Mouse (Mus musculus): ENCODE results near the gene Ccdc88b. TPM values are rescaled to one million over a fixed set of nuclear protein-coding genes. Genes with fewer than 3 reads are reported as not detected.

The Ccdc88b gene
- polyA plus RNA-seq, 1 experiment from 2014 or later = 0.26 TPM

DNA sequence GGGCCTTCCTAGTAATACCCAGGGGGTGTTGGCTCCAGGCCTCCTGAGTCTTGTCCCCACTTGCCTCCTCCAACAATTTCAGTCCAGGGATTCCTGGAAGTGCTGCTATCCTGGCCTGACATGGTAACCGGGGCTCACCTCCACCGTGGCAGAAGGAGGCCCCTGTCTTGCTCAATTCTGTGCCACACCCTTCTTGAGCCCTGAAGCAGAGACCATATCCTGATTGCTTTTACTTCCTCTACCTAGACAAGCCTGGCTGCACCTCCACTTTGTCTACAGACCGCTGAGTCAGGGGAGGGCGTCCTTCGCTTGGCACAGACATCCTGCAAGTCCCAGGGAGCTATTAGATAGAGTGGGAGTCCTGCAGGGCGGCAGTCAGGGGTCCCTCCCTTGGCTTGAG, 2.7 kb upstream of the Ccdc88b start:
- no peak overlapping the region for H3K4me2 ChIP-seq
- DNase-seq (ENCODE audit: low spot score, missing footprints) = no peak
- no peak overlapping the region for H3K9ac ChIP-seq (ENCODE audit: low read length)
- no peaks in the 10 kb centered on the region for H3K36me3 ChIP-seq (ENCODE audit: control insufficient read depth, insufficient read depth, low read length)
- H3K9me3 ChIP-seq (ENCODE audit: control insufficient read depth, low read length) = no peaks in the 10 kb centered on the region
- H3K27me3 ChIP-seq (ENCODE audit: control insufficient read depth, insufficient read depth, low read length) = 0 out of 2 replicates have a peak, but pooled peaks cover under 1% of the 10 kb centered on the region
- H3K27ac ChIP-seq (ENCODE audit: low read depth, low read length) = no peak overlapping the region
- peaks cover 2% of the 10 kb centered on the region; the same call in 1 of the 2 replicates for H3K4me1 ChIP-seq (ENCODE audit: control insufficient read depth, insufficient read depth, low read length)
- no peak overlapping the region for H3K4me3 ChIP-seq (ENCODE audit: low read depth, low read length)
- ATAC-seq (ENCODE audit: low FRiP score) = no peak
- WGBS = 85% methylated on average over 6 of the region's 6 CpGs

DNA sequence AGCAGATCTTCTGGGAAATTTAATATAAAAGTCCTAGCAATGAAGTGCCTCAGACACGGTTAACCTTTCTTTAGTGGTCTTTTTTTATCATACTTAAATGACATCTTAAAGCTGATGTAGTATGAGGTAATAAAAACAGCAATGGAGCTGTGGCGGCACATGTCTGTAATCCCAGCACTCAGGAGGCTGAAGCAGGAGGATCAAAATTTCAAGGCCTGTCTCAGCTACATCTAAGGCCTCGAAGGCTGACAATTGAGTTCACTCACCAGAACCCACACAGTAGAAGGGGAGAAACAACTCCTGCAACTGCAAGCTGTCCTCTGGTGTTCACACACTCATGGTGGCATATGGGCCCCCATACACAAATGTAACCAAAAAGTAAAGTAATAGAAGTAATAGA, 2.0 kb upstream of the Ccdc88b start:
- no peak overlapping the region for H3K4me2 ChIP-seq
- H3K9ac ChIP-seq (ENCODE audit: low read length) = no peak overlapping the region
- H3K36me3 ChIP-seq (ENCODE audit: control insufficient read depth, insufficient read depth, low read length) = no peaks in the 10 kb centered on the region
- 0 out of 2 replicates have a peak, but pooled peaks cover 2% of the 10 kb centered on the region for H3K27me3 ChIP-seq (ENCODE audit: control insufficient read depth, insufficient read depth, low read length)
- ATAC-seq (ENCODE audit: low FRiP score) = no peak
- peak; percentile 59 for DNase-seq (ENCODE audit: low spot score, missing footprints)
- peaks cover 9% of the 10 kb centered on the region; the same call in 1 of the 2 replicates for H3K4me1 ChIP-seq (ENCODE audit: control insufficient read depth, insufficient read depth, low read length)
- 84% methylated on average over 3 of the region's 3 CpGs for WGBS
- H3K4me3 ChIP-seq (ENCODE audit: low read depth, low read length) = no peak overlapping the region
- no peak overlapping the region for H3K27ac ChIP-seq (ENCODE audit: low read depth, low read length)
- H3K9me3 ChIP-seq (ENCODE audit: control insufficient read depth, low read length) = no peaks in the 10 kb centered on the region

DNA sequence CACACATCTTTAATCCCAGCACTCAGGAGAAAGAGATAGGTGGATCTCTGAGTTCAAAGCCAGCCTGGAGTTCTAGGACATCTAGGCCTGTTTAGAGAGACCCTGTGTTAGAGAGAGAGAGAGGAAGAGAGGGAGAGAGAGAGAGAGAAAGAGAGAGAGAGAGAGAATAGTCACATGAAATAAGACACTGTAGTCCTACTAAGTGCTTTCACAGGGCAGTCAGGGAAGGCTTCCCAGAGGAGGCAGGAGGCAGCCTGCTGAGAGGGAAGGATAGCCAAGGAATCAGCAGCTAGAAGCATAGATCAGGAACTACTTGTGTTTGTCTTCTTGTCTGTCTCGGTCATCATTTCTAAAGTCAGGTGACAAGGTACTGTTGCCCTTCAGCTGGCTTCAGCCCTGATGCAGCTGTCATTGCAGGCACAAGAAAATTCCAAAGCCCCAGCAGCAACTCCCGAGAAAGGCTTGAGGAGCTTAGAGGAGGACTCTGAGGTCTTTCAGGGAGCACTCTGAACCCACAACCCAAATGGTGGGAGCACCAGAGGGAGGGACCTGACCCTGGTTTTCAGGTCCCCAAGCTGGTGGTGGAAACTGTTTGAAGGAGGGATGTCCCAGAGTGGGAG, 1.1 kb upstream of the Ccdc88b start:
- H3K9ac ChIP-seq (ENCODE audit: low read length) = no peak overlapping the region
- DNase-seq (ENCODE audit: low spot score, missing footprints) (peak; percentile 78), ATAC-seq (ENCODE audit: low FRiP score) (no peak)
- peaks cover 9% of the 10 kb centered on the region for H3K27me3 ChIP-seq (ENCODE audit: control insufficient read depth, insufficient read depth, low read length)
- H3K4me1 ChIP-seq (ENCODE audit: control insufficient read depth, insufficient read depth, low read length) = peaks cover 9% of the 10 kb centered on the region; the same call in 1 of the 2 replicates
- H3K9me3 ChIP-seq (ENCODE audit: control insufficient read depth, low read length) = no peaks in the 10 kb centered on the region
- 77% methylated on average over 2 of the region's 2 CpGs for WGBS
- H3K27ac ChIP-seq (ENCODE audit: low read depth, low read length) = no peak overlapping the region
- no peaks in the 10 kb centered on the region for H3K36me3 ChIP-seq (ENCODE audit: control insufficient read depth, insufficient read depth, low read length)
- H3K4me3 ChIP-seq (ENCODE audit: low read depth, low read length) = no peak overlapping the region
- no peak overlapping the region for H3K4me2 ChIP-seq

DNA sequence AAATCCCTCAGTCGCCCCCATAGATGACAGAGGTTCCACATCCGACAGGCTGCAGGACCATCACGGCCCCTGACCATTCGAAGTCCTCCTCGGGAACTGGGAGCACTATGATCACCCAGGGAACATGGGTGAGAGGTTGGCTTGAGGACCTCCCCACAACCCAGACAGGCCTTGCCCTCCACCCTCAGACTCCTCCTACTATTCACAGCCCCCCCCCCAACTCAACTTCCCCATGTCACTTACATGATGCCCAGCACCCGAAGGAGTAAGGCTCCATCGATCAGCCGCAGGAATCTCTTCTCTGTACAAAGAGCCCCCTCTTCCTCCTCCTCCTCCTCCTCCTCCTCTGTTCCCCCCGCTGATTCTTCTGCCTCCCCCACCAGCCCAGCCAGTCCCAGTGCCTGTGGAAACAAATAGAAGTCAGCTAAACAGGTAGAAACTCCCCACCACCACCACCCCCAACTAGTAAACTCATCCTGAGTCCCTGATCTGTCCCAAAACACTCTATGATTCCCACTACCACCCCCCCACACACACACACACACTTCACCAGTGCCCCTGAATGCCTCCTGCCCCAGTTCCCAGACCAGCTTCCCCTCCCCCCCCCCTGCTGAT, 513 bp downstream of the Ccdc88b start:
- peaks cover 9% of the 10 kb centered on the region; the same call in 1 of the 2 replicates for H3K4me1 ChIP-seq (ENCODE audit: control insufficient read depth, insufficient read depth, low read length)
- WGBS = 70% methylated on average over 9 of the region's 9 CpGs
- DNase-seq (ENCODE audit: low spot score, missing footprints) (peak; percentile 80), ATAC-seq (ENCODE audit: low FRiP score) (no peak)
- H3K4me2 ChIP-seq = no peak overlapping the region
- peaks cover 9% of the 10 kb centered on the region for H3K27me3 ChIP-seq (ENCODE audit: control insufficient read depth, insufficient read depth, low read length)
- no peaks in the 10 kb centered on the region for H3K36me3 ChIP-seq (ENCODE audit: control insufficient read depth, insufficient read depth, low read length)
- H3K4me3 ChIP-seq (ENCODE audit: low read depth, low read length) = no peak overlapping the region
- no peaks in the 10 kb centered on the region for H3K9me3 ChIP-seq (ENCODE audit: control insufficient read depth, low read length)
- H3K9ac ChIP-seq (ENCODE audit: low read length) = no peak overlapping the region
- no peak overlapping the region for H3K27ac ChIP-seq (ENCODE audit: low read depth, low read length)

DNA sequence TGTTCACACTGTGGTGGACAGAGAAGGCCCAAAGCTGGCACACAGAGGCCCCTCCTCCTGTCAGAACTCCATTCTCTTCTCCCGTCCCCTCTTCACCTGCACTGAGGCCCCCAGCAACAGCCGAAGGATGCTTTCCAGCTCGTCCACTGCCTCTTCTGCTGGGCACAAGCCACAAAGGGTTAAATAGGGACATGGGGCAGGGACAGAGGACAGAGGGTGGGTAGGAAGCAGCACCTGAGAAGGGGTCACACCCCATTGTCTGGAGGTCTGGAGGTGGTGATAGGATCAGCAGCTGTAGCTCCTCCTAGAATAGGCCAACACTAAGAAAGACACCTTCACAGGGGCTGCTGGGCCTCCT, 1.0 kb downstream of the Ccdc88b start:
- Histone ChIP-seq H3K9ac (ENCODE audit: low read length) (no peak overlapping the region), H3K4me1 (ENCODE audit: control insufficient read depth, insufficient read depth, low read length) (peaks cover 9% of the 10 kb centered on the region; the same call in 1 of the 2 replicates), H3K27me3 (ENCODE audit: control insufficient read depth, insufficient read depth, low read length) (peaks cover 9% of the 10 kb centered on the region), H3K9me3 (ENCODE audit: control insufficient read depth, low read length) (no peaks in the 10 kb centered on the region), H3K36me3 (ENCODE audit: control insufficient read depth, insufficient read depth, low read length) (no peaks in the 10 kb centered on the region), H3K4me2 (no peak overlapping the region), H3K4me3 (ENCODE audit: low read depth, low read length) (no peak overlapping the region), H3K27ac (ENCODE audit: low read depth, low read length) (no peak overlapping the region)
- WGBS = 43% methylated on average over 3 of the region's 3 CpGs
- ATAC-seq (ENCODE audit: low FRiP score) = no peak
- DNase-seq (ENCODE audit: low spot score, missing footprints) = no peak

DNA sequence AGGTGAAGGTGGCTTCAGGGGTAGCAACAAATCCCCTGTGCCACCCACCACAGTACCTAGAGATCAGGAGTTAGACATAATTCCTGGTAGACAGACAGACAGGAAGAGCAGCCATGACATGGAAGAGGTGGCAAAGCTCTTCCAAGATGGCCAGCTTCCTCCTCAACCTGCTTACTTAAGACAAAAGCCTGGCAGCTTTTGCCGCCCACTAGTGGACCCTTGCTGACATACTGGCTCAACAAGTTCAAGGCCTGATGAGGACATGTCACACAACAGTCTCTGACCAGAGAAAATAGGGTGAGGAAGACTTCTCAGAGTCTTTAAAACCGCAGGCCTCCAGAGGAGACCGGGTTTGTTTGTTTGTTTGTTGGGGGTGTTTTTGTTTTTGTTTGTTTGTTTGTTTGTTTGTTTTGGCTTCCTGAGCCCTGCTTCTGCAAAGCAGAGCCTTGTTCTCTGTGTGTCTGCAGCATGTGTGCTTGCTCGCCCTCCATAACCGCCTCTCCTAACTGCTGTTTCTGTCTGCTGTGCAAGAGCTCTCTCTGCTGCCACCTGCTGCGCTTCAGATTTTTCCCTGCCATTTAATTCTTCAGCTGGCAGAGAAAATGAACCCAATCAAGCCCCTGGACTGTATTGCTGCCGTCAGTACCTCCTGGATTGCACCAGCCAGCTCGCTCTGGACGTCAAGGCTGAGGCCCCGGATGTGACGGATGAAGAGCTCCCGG, 1.6 kb downstream of the Ccdc88b start:
- ATAC-seq (ENCODE audit: low FRiP score) (no peak), DNase-seq (ENCODE audit: low spot score, missing footprints) (peak; percentile 85)
- Histone ChIP-seq H3K9ac (ENCODE audit: low read length) (no peak overlapping the region), H3K4me2 (no peak overlapping the region), H3K36me3 (ENCODE audit: control insufficient read depth, insufficient read depth, low read length) (no peaks in the 10 kb centered on the region), H3K27me3 (ENCODE audit: control insufficient read depth, insufficient read depth, low read length) (peaks cover 9% of the 10 kb centered on the region), H3K9me3 (ENCODE audit: control insufficient read depth, low read length) (no peaks in the 10 kb centered on the region), H3K27ac (ENCODE audit: low read depth, low read length) (no peak overlapping the region), H3K4me3 (ENCODE audit: low read depth, low read length) (no peak overlapping the region), H3K4me1 (ENCODE audit: control insufficient read depth, insufficient read depth, low read length) (peaks cover 9% of the 10 kb centered on the region; the same call in 1 of the 2 replicates)
- WGBS = 51% methylated on average over 12 of the region's 12 CpGs

DNA sequence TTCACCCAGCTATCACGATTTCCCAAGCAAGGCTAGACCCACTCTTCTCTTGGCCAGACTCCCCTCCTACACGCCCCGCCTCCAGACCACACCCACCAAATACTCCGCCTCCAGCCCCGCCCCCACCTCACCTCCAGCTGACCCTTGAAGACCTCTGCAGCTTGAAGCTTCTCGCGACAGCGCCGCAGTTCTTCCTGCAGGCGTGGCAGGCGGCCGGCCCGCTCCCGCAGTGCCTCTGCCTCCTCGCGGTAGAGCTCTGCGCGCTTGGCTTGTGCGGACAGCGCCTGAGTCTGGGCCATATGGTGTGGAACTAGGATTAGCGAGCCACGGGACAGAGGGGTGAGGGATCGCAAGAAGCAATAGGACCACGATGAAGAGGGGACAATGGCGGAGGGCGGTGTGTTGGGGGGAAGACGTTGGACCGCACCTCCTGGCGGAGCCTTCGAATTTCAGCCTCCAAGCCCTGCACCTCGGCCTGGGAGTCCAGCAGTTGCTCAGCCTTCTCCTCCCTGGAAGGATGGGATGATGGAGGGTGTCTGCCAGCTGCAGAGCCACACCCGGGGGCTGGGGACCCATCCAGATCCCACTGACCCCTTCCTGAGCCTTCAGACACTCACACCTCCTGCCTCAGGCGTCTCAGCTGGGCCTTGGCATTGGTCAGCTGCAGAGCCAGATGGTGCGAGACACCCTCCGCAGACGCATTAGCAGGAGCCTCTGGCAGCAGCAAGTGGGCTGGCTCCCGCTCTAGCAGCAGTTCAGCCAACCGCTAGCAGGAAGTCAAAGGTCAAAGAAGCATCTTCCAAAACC, 2.6 kb downstream of the Ccdc88b start:
- peak overlapping the region; percentile 47; the same call in 1 of the 2 replicates for H3K9ac ChIP-seq (ENCODE audit: low read length)
- peaks cover 9% of the 10 kb centered on the region; the same call in 1 of the 2 replicates for H3K4me1 ChIP-seq (ENCODE audit: control insufficient read depth, insufficient read depth, low read length)
- WGBS = 5% methylated on average over 38 of the region's 38 CpGs
- no peaks in the 10 kb centered on the region for H3K36me3 ChIP-seq (ENCODE audit: control insufficient read depth, insufficient read depth, low read length)
- peak overlapping the region; percentile 12; the same call in 1 of the 2 replicates for H3K4me3 ChIP-seq (ENCODE audit: low read depth, low read length)
- DNase-seq (ENCODE audit: low spot score, missing footprints) = peak; percentile 94
- peak; percentile 77 for ATAC-seq (ENCODE audit: low FRiP score)
- H3K4me2 ChIP-seq = peak overlapping the region; percentile 45
- H3K27ac ChIP-seq (ENCODE audit: low read depth, low read length) = peak overlapping the region; percentile 46; the same call in 1 of the 2 replicates
- H3K9me3 ChIP-seq (ENCODE audit: control insufficient read depth, low read length) = no peaks in the 10 kb centered on the region
- H3K27me3 ChIP-seq (ENCODE audit: control insufficient read depth, insufficient read depth, low read length) = peaks cover 9% of the 10 kb centered on the region

DNA sequence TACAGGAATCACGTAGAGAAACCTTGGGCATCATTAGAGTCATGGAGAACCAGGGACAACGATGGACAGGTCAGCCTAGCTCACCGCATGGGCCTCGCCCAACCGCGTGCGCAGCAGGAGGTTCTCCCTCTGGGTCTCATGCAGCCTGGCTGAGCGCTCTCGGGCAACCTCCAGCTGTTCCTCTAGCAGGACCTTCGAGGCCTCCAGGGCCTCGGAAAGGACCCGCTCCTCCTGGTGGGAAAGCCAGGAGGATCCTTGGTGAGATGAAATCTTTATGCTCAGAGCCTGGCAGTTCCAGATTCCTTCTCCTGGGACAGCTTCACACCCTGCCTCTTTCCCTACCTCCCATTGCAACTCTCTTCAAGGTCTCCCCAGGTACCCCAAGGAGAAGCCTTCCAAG, 3.4 kb downstream of the Ccdc88b start:
- Histone ChIP-seq H3K27me3 (ENCODE audit: control insufficient read depth, insufficient read depth, low read length) (peaks cover 11% of the 10 kb centered on the region), H3K36me3 (ENCODE audit: control insufficient read depth, insufficient read depth, low read length) (no peaks in the 10 kb centered on the region), H3K9me3 (ENCODE audit: control insufficient read depth, low read length) (no peaks in the 10 kb centered on the region), H3K9ac (ENCODE audit: low read length) (no peak overlapping the region), H3K4me1 (ENCODE audit: control insufficient read depth, insufficient read depth, low read length) (peaks cover 9% of the 10 kb centered on the region; the same call in 1 of the 2 replicates), H3K27ac (ENCODE audit: low read depth, low read length) (no peak overlapping the region), H3K4me2 (peak overlapping the region; percentile 45), H3K4me3 (ENCODE audit: low read depth, low read length) (no peak overlapping the region)
- WGBS = 85% methylated on average over 12 of the region's 12 CpGs
- DNase-seq (ENCODE audit: low spot score, missing footprints) = peak; percentile 80
- no peak for ATAC-seq (ENCODE audit: low FRiP score)
